Mouse (Mus musculus) regulatory T cell (primary cell): Measurements from ENCODE around the gene Ttll11.

Experiments
- in situ Hi-C: fragments of 300-600 bp; cut with MboI, MseI; formaldehyde crosslinking; loops from one replicate; pipeline ENCODE4 v1.15.1; 2025; ENCODE audit warnings: high pct_unique_total_duplicates

Gene Ttll11

GRCm38 (mm10) chr2:35972259-35973001, 7.3 kb downstream of the Ttll11 start:
- in situ Hi-C loops, result no loop called here

- in situ Hi-C loops, result no loop called here
Observed at GRCm38 (mm10) chr2:35965883-35966513, 13.7 kb downstream of the Ttll11 start.

GRCm38 (mm10) chr2:35963280-35963679, 16.4 kb downstream of the Ttll11 start:
- in situ Hi-C loops, result no loop called here

- in situ Hi-C loops, result no loop called here
Observed at GRCm38 (mm10) chr2:35961593-35962127, 18.1 kb downstream of the Ttll11 start.

GRCm38 (mm10) chr2:35957471-35958140, 22.1 kb downstream of the Ttll11 start:
- in situ Hi-C loops, result no loop called here

- in situ Hi-C loops, result no loop called here
Observed at GRCm38 (mm10) chr2:35955211-35955610, 24.5 kb downstream of the Ttll11 start.

GRCm38 (mm10) chr2:35952187-35952958, 27.3 kb downstream of the Ttll11 start:
- in situ Hi-C loops, result no loop called here

- in situ Hi-C loops, result no loop called here
Observed at GRCm38 (mm10) chr2:35944896-35945295, 34.8 kb downstream of the Ttll11 start.

GRCm38 (mm10) chr2:35942960-35943359, 36.8 kb downstream of the Ttll11 start:
- in situ Hi-C loops, result no loop called here

- in situ Hi-C loops, result no loop called here
Observed at GRCm38 (mm10) chr2:35935045-35935444, 44.7 kb downstream of the Ttll11 start.

- in situ Hi-C loops, result no loop called here
Observed at GRCm38 (mm10) chr2:35933116-35933515, 46.6 kb downstream of the Ttll11 start.

- in situ Hi-C loops, result no loop called here
Observed at GRCm38 (mm10) chr2:35931619-35932018, 48.1 kb downstream of the Ttll11 start.

GRCm38 (mm10) chr2:35930498-35931149, 49.1 kb downstream of the Ttll11 start:
- in situ Hi-C loops, result no loop called here

GRCm38 (mm10) chr2:35928133-35928532, 51.6 kb downstream of the Ttll11 start:
- in situ Hi-C loops, result no loop called here

GRCm38 (mm10) chr2:35924947-35925346, 54.8 kb downstream of the Ttll11 start:
- in situ Hi-C loops, result no loop called here

- in situ Hi-C loops, result no loop called here
Observed at GRCm38 (mm10) chr2:35922956-35923355, 56.8 kb downstream of the Ttll11 start.

- in situ Hi-C loops, result no loop called here
Observed at GRCm38 (mm10) chr2:35912090-35912489, 67.6 kb downstream of the Ttll11 start.

- in situ Hi-C loops, result no loop called here
Observed at GRCm38 (mm10) chr2:35911675-35912074, 68.0 kb downstream of the Ttll11 start.

- in situ Hi-C loops, result no loop called here
Observed at GRCm38 (mm10) chr2:35910740-35911139, 69.0 kb downstream of the Ttll11 start.

GRCm38 (mm10) chr2:35909353-35909752, 70.4 kb downstream of the Ttll11 start:
- in situ Hi-C loops, result loop anchor here (5.0 kb wide), 2 partner anchors 262 to 362 kb away; no protein-coding TSS in a partner anchor

GRCm38 (mm10) chr2:35907578-35907977, 72.1 kb downstream of the Ttll11 start:
- in situ Hi-C loops, result loop anchor here (5.0 kb wide), 2 partner anchors 260 to 360 kb away; no protein-coding TSS in a partner anchor
